Mouse (Mus musculus) ES-Bruce4 (cell line): Measurements from ENCODE around the gene Hoxd12. TPM values are rescaled to one million over a fixed set of nuclear protein-coding genes. Genes with fewer than 3 reads are reported as not detected.

Experiments used
- H3K27ac ChIP-seq: 2 replicates; pipeline ENCODE4 v1.5.1; 2012; ENCODE audit warnings: low read length, inconsistent platforms; ENCODE audit not compliant: insufficient read depth
- H3K27me3 ChIP-seq: 2 replicates; pipeline ENCODE4 v1.6.1; 2012; ENCODE audit warnings: mild to moderate bottlenecking, low read length, inconsistent platforms; ENCODE audit not compliant: control insufficient read depth, poor library complexity, insufficient read depth, severe bottlenecking
- H3K36me3 ChIP-seq: 2 replicates; pipeline ENCODE4 v1.6.1; 2012; ENCODE audit warnings: inconsistent platforms, mild to moderate bottlenecking, low read length, moderate library complexity; ENCODE audit not compliant: control insufficient read depth, poor library complexity, insufficient read depth, severe bottlenecking
- H3K4me1 ChIP-seq: one replicate; pipeline ENCODE4 v1.8.1; 2011; ENCODE audit warnings: low read length; ENCODE audit not compliant: control insufficient read depth, insufficient read depth
- H3K4me3 ChIP-seq: 2 replicates; pipeline ENCODE4 v1.5.1; 2011; ENCODE audit warnings: low read depth, mild to moderate bottlenecking, low read length
- H3K9ac ChIP-seq: 2 replicates; pipeline ENCODE4 v1.6.1; 2012; ENCODE audit warnings: low read depth, mild to moderate bottlenecking, inconsistent platforms; ENCODE audit not compliant: poor library complexity, severe bottlenecking
- H3K9me3 ChIP-seq: replicated peaks from 2 replicates; pipeline ENCODE4 v1.6.1; 2012; ENCODE audit warnings: mild to moderate bottlenecking, low read length, inconsistent platforms; ENCODE audit not compliant: control insufficient read depth, poor library complexity, insufficient read depth, severe bottlenecking
- CTCF ChIP-seq: IDR thresholded peaks from one replicate; pipeline ENCODE4 v1.8.1; 2011; ENCODE audit warnings: low read depth, low read length
- EP300 ChIP-seq: IDR thresholded peaks from 2 replicates; pipeline ENCODE4 v1.6.1; 2011; ENCODE audit warnings: low read depth, low read length; ENCODE audit not compliant: insufficient read depth
- POLR2A ChIP-seq: IDR thresholded peaks from one replicate; pipeline ENCODE4 v1.8.1; 2011; ENCODE audit warnings: low read length; ENCODE audit not compliant: insufficient read depth
- polyA plus RNA-seq: library from polyadenylated mRNA; stranded (reverse); fragments of >200 nt; gene quantifications from 2 replicates; pipeline ENCODE4 v1.2.4, GENCODE M21; 2011; ENCODE audit warnings: low read depth; ENCODE audit not compliant: missing spikeins, insufficient read depth, insufficient read length

The Hoxd12 gene
- polyA plus RNA-seq, 1 experiment, result not detected

DNA sequence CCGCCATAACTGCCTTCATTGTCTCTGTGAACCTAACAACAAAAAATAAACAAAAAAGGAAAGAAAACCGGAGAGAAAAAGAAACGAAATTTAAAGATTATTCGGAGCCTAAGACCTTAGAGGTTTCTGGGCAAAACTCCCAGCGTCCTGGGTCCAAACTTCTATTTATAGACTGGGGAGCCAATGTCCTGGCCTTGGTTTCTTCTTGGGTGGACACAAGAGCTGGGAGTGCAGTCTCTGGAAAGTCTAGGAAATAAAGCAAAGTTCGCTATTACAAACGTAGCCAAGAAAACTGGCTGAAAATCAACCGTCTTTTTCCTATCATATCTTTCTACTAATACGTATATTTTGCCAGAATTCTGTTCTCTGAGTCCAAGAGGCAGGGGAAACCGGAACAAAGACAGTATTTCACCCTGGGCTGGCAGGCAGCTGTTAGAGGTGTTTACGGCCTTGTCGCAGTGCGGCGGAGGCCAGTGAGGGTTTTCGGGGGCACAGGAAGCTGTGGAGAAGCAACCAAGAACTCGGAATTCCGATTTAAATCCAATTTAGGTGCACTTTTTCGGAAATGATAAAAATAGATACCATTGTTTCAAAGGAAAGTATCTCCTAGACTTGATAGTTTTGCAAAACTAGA, 39.5 kb downstream of the Hoxd12 start:
- no peak overlapping the region for H3K9ac ChIP-seq
- no peaks in the 10 kb centered on the region for H3K4me1 ChIP-seq
- H3K27ac ChIP-seq, result no peak overlapping the region
- no peak overlapping the region for H3K4me3 ChIP-seq
- peaks cover 39% of the 10 kb centered on the region for H3K27me3 ChIP-seq
- no peaks in the 10 kb centered on the region for H3K9me3 ChIP-seq
- no peaks in the 10 kb centered on the region for H3K36me3 ChIP-seq
- TF ChIP-seq POLR2A, result no peak
- TF ChIP-seq CTCF, result no peak
- no peak for TF ChIP-seq EP300

DNA sequence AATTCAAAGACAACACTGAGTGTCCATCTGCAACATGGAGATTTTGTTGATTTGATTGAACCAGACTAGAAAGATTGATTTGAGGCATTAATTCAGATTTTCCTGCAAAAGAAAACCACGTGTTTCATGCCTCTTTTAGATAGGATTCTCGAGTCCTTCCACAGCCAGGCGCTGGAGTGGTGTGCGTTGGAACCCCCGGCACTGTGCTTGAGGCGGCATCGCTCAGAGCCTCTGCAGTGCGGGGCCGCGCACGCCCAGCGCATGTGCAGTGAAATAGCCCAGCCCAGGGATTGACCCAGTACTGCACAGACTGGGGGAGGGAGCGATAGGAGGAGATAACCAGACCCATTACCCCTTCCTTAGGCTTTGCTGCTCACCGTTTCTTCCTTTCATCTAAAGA, 40.1 kb downstream of the Hoxd12 start:
- no peak for TF ChIP-seq CTCF
- peaks cover 1% of the 10 kb centered on the region for H3K4me1 ChIP-seq
- H3K27ac ChIP-seq, result no peak overlapping the region
- no peak overlapping the region for H3K4me3 ChIP-seq
- H3K9ac ChIP-seq, result no peak overlapping the region
- H3K9me3 ChIP-seq, result no peaks in the 10 kb centered on the region
- peaks cover 34% of the 10 kb centered on the region for H3K27me3 ChIP-seq
- no peaks in the 10 kb centered on the region for H3K36me3 ChIP-seq

DNA sequence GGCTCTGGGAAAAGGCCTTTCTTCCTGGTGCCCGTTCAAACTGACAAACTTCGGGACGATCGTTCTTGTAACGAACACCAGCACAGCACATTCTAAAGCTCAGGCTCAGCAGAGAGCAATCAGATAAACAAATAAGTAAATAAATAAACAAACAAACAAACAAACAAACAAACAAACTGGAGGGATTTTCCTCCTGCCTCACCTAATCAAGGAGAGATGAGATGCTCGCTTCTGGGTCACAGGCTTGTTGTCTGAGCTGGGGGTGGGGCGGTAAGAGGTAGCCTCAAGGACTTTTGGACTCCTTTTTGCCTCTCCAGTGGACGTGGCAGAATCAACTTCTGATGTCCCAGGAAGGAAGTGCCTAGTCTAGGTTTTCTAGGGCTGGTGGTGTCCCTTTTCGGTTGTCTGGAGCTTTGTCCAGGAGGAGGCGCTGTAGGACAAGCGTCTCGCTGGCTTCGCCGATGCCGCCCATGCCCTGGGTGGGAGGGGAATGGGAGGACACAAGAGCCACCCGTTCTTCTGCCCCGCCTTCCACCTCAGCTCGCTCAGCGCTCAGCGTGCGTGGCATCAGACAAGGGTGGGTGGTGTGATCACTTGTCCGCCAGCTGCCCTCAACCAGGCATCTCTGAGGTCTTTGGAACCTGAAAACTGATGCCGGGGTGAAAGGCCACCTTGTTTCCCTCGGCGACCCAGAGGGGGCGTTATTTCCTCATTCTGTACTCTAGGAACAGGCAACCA, 40.9 kb downstream of the Hoxd12 start:
- Histone ChIP-seq H3K4me1 (peaks cover 1% of the 10 kb centered on the region), H3K36me3 (no peaks in the 10 kb centered on the region), H3K27ac (no peak overlapping the region), H3K27me3 (peaks cover 28% of the 10 kb centered on the region), H3K9ac (no peak overlapping the region), H3K4me3 (peak overlapping the region; percentile 73), H3K9me3 (no peaks in the 10 kb centered on the region)
- TF ChIP-seq CTCF (peak; percentile 80), EP300 (no peak)

DNA sequence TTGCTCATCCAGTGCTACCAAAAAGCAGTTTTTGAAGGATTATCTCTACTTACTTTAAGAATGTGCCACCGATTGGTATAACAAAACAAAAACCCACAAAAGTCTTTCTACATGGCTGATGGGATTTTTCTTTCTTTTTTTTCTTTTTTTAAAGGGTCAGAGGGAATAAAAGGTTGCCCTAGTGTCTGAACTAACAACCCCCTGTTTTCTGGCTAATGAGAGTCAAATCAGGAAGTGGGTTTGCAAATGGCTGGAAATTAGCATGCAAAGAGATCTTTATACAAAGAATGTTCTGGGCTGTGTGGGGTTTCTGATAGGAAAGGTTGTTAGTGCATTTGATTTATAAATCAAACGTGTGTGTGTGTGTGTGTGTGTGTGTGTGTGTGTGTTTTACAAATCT, 45.6 kb downstream of the Hoxd12 start:
- Histone ChIP-seq H3K27me3 (peaks cover 16% of the 10 kb centered on the region), H3K36me3 (no peaks in the 10 kb centered on the region), H3K27ac (no peak overlapping the region), H3K9ac (no peak overlapping the region), H3K9me3 (no peaks in the 10 kb centered on the region), H3K4me1 (peaks cover 1% of the 10 kb centered on the region), H3K4me3 (no peak overlapping the region)
- TF ChIP-seq CTCF (no peak), POLR2A (no peak), EP300 (no peak)

DNA sequence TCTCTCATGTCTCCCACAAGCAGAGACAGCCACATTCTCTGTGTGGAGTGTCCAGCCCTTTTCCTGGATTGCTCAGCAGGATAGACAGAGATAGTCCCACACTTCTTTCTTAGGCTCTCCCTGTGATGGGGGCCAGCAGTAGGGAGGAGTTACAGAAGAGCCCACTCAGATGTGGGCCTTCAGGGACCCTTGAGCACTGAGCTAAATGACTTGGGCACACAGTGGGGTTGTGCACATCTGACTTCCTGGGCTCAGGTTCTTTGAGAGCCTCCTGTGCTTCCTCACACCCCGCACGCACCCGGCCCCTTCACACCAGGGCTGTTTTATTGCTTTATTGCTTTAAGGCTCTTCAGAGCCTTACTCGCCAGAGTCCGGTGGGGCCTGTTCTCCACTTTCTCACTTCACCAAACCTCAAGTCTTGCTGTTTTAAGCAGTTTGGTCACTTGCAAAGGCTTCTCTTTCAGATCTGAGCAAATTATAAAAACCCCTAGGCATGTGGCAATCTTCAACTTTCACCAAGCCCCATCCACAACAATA, 46.2 kb downstream of the Hoxd12 start:
- Histone ChIP-seq H3K4me1 (peaks cover 1% of the 10 kb centered on the region), H3K27ac (no peak overlapping the region), H3K27me3 (peaks cover 19% of the 10 kb centered on the region), H3K4me3 (no peak overlapping the region), H3K9ac (no peak overlapping the region), H3K9me3 (no peaks in the 10 kb centered on the region), H3K36me3 (no peaks in the 10 kb centered on the region)
- TF ChIP-seq CTCF (no peak), EP300 (no peak), POLR2A (no peak)

DNA sequence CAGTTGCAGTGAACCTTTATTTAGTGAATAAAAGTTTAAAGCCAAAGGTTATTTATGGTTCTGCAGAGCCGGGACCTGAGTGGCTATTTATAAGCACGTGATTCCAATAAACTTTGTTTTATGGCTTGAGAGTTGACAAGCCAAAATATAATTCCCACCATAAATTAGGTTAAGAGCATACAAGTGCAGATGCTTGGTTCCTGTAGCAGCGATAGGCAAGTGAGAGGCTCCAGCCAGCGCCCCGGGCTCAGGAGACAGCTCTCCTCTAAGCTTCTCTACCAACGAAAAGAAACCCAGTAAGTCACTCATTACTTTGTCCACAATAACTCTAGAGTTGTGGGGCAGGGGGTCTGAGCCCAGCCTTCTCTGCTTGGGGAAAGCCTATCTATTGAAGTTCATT, 47.1 kb downstream of the Hoxd12 start:
- Histone ChIP-seq H3K4me1 (peaks cover 1% of the 10 kb centered on the region), H3K4me3 (no peak overlapping the region), H3K36me3 (no peaks in the 10 kb centered on the region), H3K9ac (no peak overlapping the region), H3K27me3 (peaks cover 25% of the 10 kb centered on the region), H3K9me3 (no peaks in the 10 kb centered on the region), H3K27ac (no peak overlapping the region)
- no peak for TF ChIP-seq CTCF
- no peak for TF ChIP-seq POLR2A
- TF ChIP-seq EP300, result no peak
